Mouse (Mus musculus) erythroid progenitor cell, adult 5-6 weeks (primary cell): ENCODE data around the gene Rap1gap2. TPM values are rescaled to one million over a fixed set of nuclear protein-coding genes. Genes with fewer than 3 reads are reported as not detected.

Source experiments
- ATAC-seq: replicated peaks from 2 replicates; pipeline ENCODE4 v1.8.0; 2016; ENCODE audit warnings: moderate number of reproducible peaks, mild to moderate bottlenecking, moderate TSS enrichment, inconsistent platforms; ENCODE audit not compliant: poor library complexity, low FRiP score, severe bottlenecking
- total RNA-seq, 2 experiments: library from RNA; stranded (forward) in 1 of 2; stranded (reverse) in 1 of 2; fragments of 150-400 nt in 1 of 2; fragments of 186-747, 209-891 nt in 1 of 2; gene quantifications; 2 replicates each; pipeline versions ENCODE4 v1.2.3 to v1.2.4; 2015 to 2017; ENCODE audit warnings: low replicate concordance in 2 of 2

Gene Rap1gap2
- 1.3 and 3.6 TPM in 2 replicates for total RNA-seq (2015; ENCODE audit: low replicate concordance)
- total RNA-seq (2017; ENCODE audit: low replicate concordance): 1.2 and 3.0 TPM in 2 replicates

DNA sequence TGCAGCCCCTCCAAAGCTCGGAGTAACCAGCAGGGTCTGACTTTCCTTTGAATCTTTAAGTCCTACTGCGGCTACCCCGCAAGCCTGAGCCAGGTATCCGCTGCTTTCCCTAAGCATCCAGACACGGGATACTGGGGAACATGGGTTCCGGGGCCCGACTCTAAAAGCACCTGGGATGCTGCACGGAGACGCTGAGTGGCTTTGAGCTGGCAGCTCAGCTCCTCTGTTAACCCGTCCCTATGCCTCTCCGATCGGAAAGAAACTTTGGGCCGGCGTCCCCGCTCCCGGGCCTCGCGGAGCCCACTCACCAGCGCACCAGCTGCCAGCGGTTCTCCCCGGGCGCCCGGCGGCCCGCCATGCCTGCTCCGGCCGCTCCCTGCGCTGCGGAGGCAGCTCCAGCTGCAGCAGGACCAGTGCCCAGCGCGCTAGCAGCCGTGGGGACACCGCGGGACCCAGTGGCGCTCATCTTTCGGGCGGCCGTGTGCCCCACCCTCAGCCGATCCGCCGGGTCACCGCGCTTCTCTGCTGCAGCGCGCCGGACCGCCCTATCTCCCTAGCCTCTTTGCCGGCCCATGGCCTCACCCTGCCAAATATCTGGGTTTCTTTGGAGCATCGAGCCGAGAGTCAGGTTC is at the start of gene Rap1gap2:
Gene Rap1gap2, minus strand, starts transcription at position 371 of the 632 bp plus-strand sequence.
- ATAC-seq: peak; percentile 85; the same call in 1 of the 2 replicates

- no peak for ATAC-seq
These were observed 49.6 kb upstream of the Rap1gap2 start for GRCm38 (mm10) chr11:74660336-74660735.

DNA sequence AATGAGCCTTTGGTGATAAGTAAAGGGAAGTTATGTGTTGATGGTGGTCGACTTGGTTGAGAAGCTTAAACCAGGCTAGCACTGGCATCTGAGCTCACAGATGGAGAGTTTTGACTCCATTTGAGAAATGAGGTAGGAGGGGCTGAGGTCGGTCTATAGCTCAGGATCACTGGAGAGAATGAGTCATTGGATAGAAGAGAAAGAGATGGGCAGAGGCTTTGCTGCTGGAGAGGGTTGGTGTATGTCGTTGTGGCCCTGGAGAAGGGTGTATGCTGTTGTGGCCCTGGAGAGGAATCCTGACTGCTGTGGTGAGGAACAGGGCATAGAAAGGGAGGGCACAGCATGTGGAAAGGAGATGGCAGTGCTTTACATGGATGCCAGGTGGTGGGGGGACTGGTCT is 45.2 kb upstream of the Rap1gap2 start:
- ATAC-seq: no peak

DNA sequence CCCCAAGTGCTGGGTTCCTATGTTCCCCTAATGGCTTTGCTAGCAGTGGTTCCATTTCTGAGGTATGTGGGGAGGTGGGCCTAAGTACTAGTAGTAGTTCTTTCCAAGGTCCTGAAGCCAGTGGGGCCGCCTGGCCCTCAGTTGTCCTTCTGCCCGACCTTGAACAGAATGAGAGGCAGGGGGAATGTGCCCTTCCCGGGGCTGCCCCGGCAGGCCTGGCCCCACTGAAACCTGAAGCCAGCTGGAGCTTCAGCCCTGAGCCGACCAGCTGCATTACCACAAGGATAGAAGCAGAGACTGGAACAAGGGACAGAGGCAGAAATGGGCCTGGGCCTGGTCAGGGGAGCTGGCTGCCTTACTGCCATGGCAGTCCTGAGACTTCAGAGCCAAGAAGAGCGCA is 42.7 kb upstream of the Rap1gap2 start:
- ATAC-seq: no peak

DNA sequence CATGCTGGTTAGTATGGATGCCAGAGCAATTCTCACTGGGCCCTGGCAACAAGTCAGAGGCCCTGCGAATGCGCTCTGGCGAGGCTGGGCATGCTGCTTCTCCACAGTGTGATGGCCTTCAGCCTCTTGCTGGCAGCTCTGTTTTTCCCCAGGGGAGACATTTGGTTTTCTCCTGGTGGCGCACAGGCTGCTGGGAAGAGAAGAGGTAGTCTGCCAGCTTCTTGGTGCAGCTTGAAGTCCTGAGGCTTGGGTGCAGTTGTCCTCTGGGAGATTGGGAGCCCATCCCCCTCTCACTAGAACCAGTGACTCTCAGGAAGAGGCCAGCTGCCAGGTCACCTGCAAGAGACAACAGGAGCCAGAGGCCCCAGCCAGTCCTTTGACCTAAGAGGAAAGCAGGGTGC is 42.1 kb upstream of the Rap1gap2 start:
- ATAC-seq: no peak

DNA sequence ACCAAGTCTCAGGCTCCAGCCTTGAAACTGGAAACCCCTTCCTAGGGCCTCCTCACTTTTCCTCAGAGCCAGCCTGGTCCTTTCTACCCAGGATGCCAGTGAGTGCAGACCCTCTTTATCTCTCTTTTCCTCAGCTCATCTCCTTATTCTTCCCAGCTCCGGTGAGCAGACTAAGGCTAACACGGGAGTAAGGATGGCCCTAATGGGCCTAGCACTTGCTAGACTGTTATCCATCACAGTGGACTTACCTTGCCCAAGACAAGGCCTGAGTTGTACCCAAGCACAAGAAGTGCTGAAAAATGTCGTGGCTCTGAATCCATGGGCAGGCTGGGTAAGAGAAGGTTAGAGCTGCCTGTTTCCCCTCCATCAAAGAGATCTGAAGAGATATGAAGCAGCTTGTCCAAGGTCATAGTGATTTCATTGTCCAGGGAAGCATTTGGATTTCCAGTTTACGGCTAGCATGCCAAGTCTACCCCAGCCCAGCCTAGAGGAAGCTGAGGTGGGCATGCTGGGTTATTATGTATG is 39.9 kb upstream of the Rap1gap2 start:
- ATAC-seq: no peak

GRCm38 (mm10) chr11:74649647-74650551 is 39.2 kb upstream of the Rap1gap2 start:
- no peak for ATAC-seq

GRCm38 (mm10) chr11:74649095-74649646 is 38.5 kb upstream of the Rap1gap2 start, which contains the start of gene Cluh:
Cluh (plus strand) TSS chr11:74649495.
- ATAC-seq: peak; percentile 92

DNA sequence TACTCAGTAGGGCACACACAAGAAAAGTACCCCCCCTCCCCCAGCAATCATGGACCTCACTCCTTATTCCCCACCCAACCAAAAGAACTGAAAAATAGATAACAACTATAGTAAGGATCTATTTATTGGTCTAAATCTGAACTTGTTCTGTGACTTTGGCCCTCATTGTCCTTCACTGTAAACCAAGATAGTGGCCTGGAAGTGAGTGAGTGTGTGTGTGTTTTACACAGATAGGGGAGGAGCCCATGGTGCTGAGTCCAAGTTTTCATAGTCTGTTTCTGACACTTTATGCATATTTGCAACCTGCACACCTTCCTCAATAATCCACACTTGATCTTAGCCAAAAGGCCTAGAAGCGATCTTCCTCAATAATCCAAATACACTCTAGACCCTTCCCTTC is 38.0 kb upstream of the Rap1gap2 start:
- peak; percentile 46 for ATAC-seq

GRCm38 (mm10) chr11:74647966-74648365 is 37.3 kb upstream of the Rap1gap2 start:
- ATAC-seq: no peak

GRCm38 (mm10) chr11:74639628-74640027 is 28.9 kb upstream of the Rap1gap2 start:
- no peak for ATAC-seq

- ATAC-seq: no peak
These were observed 28.2 kb upstream of the Rap1gap2 start for GRCm38 (mm10) chr11:74638791-74639411.

- ATAC-seq: 0 out of 2 replicates have a peak, but pooled peaks have one; percentile 28
These were observed 27.5 kb upstream of the Rap1gap2 start for GRCm38 (mm10) chr11:74637971-74638790.

DNA sequence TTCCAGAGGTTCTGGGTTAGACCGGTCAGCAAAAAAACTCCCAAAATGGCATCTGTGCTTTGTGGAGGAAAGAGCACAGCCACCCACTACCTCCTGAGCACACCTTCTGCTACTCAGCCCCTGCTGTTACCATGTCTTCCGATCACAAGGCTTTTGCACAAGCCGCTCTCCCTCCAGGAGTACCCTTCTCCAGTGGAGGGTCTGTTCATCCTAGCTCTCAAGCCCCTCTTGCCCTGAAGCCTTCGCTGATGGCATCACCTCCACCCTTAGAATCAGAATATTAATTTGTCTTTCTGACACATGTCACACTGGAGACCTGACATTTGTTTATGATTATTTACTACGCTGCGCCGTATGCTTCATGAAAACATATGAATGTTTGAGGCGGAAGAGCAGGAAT is 26.8 kb upstream of the Rap1gap2 start:
- ATAC-seq: no peak

- peak; percentile 66 for ATAC-seq
These were observed 24.0 kb upstream of the Rap1gap2 start for GRCm38 (mm10) chr11:74634490-74635275.

DNA sequence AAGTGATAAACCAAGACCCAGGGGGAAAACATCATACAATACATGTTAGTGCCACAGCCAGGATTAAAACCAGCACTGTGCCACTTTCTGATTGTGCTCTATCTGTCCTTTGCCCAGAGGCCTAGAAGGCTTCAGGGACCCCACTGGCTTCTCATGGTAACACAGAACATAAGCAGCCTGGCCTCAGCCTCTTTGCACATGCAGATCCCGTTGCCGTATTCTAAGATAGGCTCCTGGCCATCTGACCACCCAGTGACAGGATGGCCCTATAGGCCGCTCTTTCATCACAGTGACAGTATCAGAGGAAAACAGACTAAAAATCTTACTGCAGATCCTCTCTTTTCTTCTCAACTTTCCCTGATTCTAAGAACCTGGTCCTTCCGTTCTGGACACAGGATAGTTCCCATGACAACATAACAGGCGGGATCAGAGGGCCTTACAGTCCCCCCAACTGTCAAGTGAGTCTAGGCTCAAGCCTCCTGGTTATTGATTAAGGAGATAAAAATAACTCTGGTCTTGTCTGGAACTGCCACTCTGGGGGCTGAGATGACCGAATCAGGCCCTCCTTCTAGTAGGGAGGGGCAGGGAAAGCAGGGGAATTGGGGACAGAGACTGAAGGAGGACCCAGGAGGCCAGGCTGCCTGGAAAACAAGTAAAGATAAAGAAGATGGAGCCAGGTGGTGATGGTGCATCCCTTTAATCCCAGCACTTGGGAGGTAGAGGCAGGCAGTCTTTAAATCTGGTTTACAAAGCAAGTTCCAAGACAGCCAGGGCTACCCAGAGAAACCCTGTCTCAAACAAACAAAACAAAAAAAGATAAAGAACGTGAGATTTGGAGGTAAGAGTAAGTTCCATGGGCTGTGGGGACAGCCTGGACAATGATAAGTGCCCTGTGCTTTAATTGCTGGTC is 21.4 kb upstream of the Rap1gap2 start:
- no peak for ATAC-seq

GRCm38 (mm10) chr11:74627481-74627880 is 16.8 kb upstream of the Rap1gap2 start:
- ATAC-seq: no peak
